Mouse (Mus musculus) bone marrow, adult 2 months (tissue): ENCODE measurements around the gene Slc17a6.

Experiments used
- CTCF ChIP-seq: fragments of 200-500 bp; IDR thresholded peaks from 2 replicates; pipeline ENCODE4 v1.5.1; 2011; ENCODE audit warnings: low read length, control low read depth; ENCODE audit not compliant: control insufficient read depth, insufficient read depth
- POLR2A ChIP-seq: fragments of 200-500 bp; IDR thresholded peaks from 2 replicates; pipeline ENCODE4 v1.6.1; 2011; ENCODE audit warnings: low read depth, mild to moderate bottlenecking, control low read depth, low read length, borderline replicate concordance; ENCODE audit not compliant: control insufficient read depth

DNA sequence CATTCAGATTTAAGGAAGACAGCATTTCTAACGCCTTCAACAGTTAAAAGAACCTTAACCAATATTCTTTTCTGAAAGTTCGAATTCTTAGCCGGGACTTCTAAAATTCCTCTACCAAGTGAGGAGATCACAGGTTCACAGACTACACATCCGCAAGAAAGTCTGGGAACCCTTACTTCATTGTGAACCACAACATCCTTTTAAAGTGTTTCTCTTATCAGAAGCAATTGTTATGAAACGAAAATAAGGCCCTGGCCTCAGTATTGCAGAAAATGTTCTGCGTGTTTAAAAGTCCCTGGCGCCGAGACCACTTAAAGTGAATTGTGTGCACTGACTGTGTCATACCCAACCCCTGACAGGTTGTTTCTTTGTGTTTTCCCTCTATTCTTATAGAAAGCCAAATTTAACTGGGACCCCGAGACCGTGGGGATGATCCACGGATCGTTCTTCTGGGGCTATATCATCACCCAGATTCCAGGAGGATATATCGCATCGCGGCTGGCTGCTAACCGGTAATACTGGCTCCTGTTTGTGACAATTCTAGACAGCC is 4.7 kb downstream of the Slc17a6 start:
- TF ChIP-seq POLR2A (no peak), CTCF (no peak)
